Mouse (Mus musculus) kidney, embryonic 15.5 days (tissue): ENCODE measurements around the gene Shisa6. TPM values are rescaled to one million over a fixed set of nuclear protein-coding genes. Genes with fewer than 3 reads are reported as not detected.

ENCODE experiments used
- ATAC-seq: fragments of 200-750 bp; cut with Nextera tagmentation; replicated peaks from 2 replicates; pipeline ENCODE4 v1.8.0; 2017; ENCODE audit warnings: moderate TSS enrichment; ENCODE audit not compliant: low FRiP score
- H3K27ac ChIP-seq: fragments of 300-500 bp; sonication (generic); 2 replicates; pipeline ENCODE4 v1.5.1; 2015; ENCODE audit warnings: mild to moderate bottlenecking, inconsistent platforms
- H3K27me3 ChIP-seq: fragments of 300-500 bp; sonication (generic); 2 replicates; pipeline ENCODE4 v1.6.1; 2015; ENCODE audit warnings: inconsistent platforms
- H3K36me3 ChIP-seq: fragments of 300-500 bp; sonication (generic); 2 replicates; pipeline ENCODE4 v1.6.1; 2015; ENCODE audit warnings: inconsistent platforms
- H3K4me1 ChIP-seq: fragments of 300-500 bp; sonication (generic); 2 replicates; pipeline ENCODE4 v1.6.1; 2015; ENCODE audit warnings: inconsistent platforms
- H3K4me2 ChIP-seq: fragments of 300-500 bp; sonication (generic); 2 replicates; pipeline ENCODE4 v1.6.1; 2015; ENCODE audit warnings: moderate library complexity, mild to moderate bottlenecking, inconsistent platforms
- H3K4me3 ChIP-seq: fragments of 300-500 bp; sonication (generic); replicated peaks from 2 replicates; pipeline ENCODE4 v1.5.1; 2015; ENCODE audit warnings: mild to moderate bottlenecking, inconsistent platforms
- H3K9ac ChIP-seq: fragments of 300-500 bp; sonication (generic); 2 replicates; pipeline ENCODE4 v1.6.1; 2015; ENCODE audit warnings: mild to moderate bottlenecking, inconsistent platforms
- H3K9me3 ChIP-seq: fragments of 300-500 bp; sonication (generic); replicated peaks from 2 replicates; pipeline ENCODE4 v1.6.1; 2016; ENCODE audit warnings: inconsistent platforms
- WGBS: fragments of 180-500 bp; shearing (Covaris S2); methylation state at CpG from one replicate; pipeline ENCODE4 v1.1.7; 2015; ENCODE audit warnings: mixed read lengths; 5-methylcytosine and 5-hydroxymethylcytosine counted together
- polyA plus RNA-seq: library from polyadenylated mRNA; unstranded; fragments of >200 nt; fragmentation: Nextera tagmentation; extraction: Ambion mirVana; gene quantifications from 2 replicates; pipeline ENCODE4 v1.2.1, GENCODE M21; 2015

Shisa6 gene
- polyA plus RNA-seq, 1 experiment from 2014 or later = 0.09 TPM

- no peak overlapping the region for H3K9ac ChIP-seq
- H3K27me3 ChIP-seq = no peaks in the 10 kb centered on the region
- no peak overlapping the region for H3K4me2 ChIP-seq
- no peak overlapping the region for H3K27ac ChIP-seq
- H3K4me1 ChIP-seq = no peaks in the 10 kb centered on the region
- no peak overlapping the region for H3K4me3 ChIP-seq
- no peaks in the 10 kb centered on the region for H3K9me3 ChIP-seq
- WGBS = 80% methylated on average over 2 of the region's 2 CpGs
- H3K36me3 ChIP-seq = no peaks in the 10 kb centered on the region
- no peak for ATAC-seq
Observed at GRCm38 (mm10) chr11:66188146-66188545, 337.6 kb downstream of the Shisa6 start.

GRCm38 (mm10) chr11:66177781-66178180 is 348.0 kb downstream of the Shisa6 start:
- Histone ChIP-seq H3K27ac (no peak overlapping the region), H3K27me3 (no peaks in the 10 kb centered on the region), H3K36me3 (no peaks in the 10 kb centered on the region), H3K4me1 (no peaks in the 10 kb centered on the region), H3K9ac (no peak overlapping the region), H3K9me3 (no peaks in the 10 kb centered on the region), H3K4me3 (no peak overlapping the region), H3K4me2 (no peak overlapping the region)
- WGBS = 84% methylated on average over 2 of the region's 2 CpGs
- ATAC-seq = no peak

- no peaks in the 10 kb centered on the region for H3K36me3 ChIP-seq
- H3K27me3 ChIP-seq = peaks cover 24% of the 10 kb centered on the region
- H3K4me2 ChIP-seq = peak within 1 kb of the TSS; percentile 99
- H3K9me3 ChIP-seq = no peaks in the 10 kb centered on the region
- no peak within 1 kb of the TSS for H3K27ac ChIP-seq
- H3K4me3 ChIP-seq = peak within 1 kb of the TSS; percentile 54
- peak; percentile 96 for ATAC-seq
- H3K9ac ChIP-seq = peak within 1 kb of the TSS; percentile 27; the same call in 1 of the 2 replicates
- under 1% methylated on average over 53 of the region's 53 CpGs for WGBS
- H3K4me1 ChIP-seq = peaks cover 8% of the 10 kb centered on the region; the same call in 1 of the 2 replicates
Observed at GRCm38 (mm10) chr11:66167801-66168651, 357.7 kb downstream of the Shisa6 start, which contains the start of gene Dnah9. Gene Dnah9, minus strand, starts transcription at chr11:66168551.

- no peak overlapping the region for H3K9ac ChIP-seq
Observed at GRCm38 (mm10) chr11:66164022-66164421, 361.7 kb downstream of the Shisa6 start.

More at GRCm38 (mm10) chr11:66164022-66164421, 361.7 kb downstream of the Shisa6 start:
- Histone ChIP-seq H3K4me2 (no peak overlapping the region), H3K4me3 (no peak overlapping the region), H3K27me3 (peaks cover 11% of the 10 kb centered on the region), H3K36me3 (no peaks in the 10 kb centered on the region), H3K27ac (no peak overlapping the region), H3K9me3 (no peaks in the 10 kb centered on the region), H3K4me1 (peaks cover 8% of the 10 kb centered on the region; the same call in 1 of the 2 replicates)
- ATAC-seq = no peak
- 76% methylated on average over 2 of the region's 2 CpGs for WGBS
